Mouse (Mus musculus) ES-E14 (cell line): Measurements from ENCODE around the gene Ccdc116.

ENCODE experiments used
- CHD2 ChIP-seq: IDR thresholded peaks from 2 replicates; pipeline ENCODE4 v1.6.1; 2014; ENCODE audit warnings: mild to moderate bottlenecking, low read depth, low read length, inconsistent platforms
- HCFC1 ChIP-seq: IDR thresholded peaks from 2 replicates; pipeline ENCODE4 v1.6.1; 2012; ENCODE audit warnings: low read length, inconsistent platforms, borderline replicate concordance; ENCODE audit not compliant: insufficient read depth
- MAFK ChIP-seq: IDR thresholded peaks from 2 replicates; pipeline ENCODE4 v1.6.1; 2014; ENCODE audit warnings: mild to moderate bottlenecking, low read depth, low read length, inconsistent platforms; ENCODE audit not compliant: insufficient read depth
- ZC3H11A ChIP-seq: IDR thresholded peaks from 2 replicates; pipeline ENCODE4 v1.6.1; 2012; ENCODE audit warnings: low read depth, mild to moderate bottlenecking, inconsistent platforms, low read length, borderline replicate concordance

DNA sequence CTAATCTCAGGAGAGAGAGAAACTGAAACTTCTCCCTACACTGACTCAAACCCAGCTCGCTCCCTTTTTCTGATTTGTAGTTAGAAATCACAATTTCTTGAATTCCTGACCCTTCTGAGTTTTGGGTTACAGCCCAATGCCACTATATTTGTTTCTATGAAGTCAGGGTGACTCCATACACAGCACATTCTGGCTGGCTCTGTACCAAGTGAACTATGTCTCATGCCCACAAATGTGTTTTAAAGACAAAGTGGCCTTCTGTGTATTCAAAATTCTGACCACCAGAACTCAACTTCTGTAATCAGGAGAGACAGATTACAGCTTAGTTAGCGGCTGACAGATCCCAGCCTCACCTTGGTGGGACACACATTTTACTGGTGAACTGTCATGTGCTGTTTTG lies 7.3 kb upstream of the Ccdc116 start:
- no peak for TF ChIP-seq MAFK
- no peak for TF ChIP-seq HCFC1
- TF ChIP-seq ZC3H11A = no peak
- no peak for TF ChIP-seq CHD2
